Mouse (Mus musculus): ENCODE results near the gene Unk. TPM values are rescaled to one million over a fixed set of nuclear protein-coding genes. Genes with fewer than 3 reads are reported as not detected.

Gene Unk
- polyA plus RNA-seq, 1 experiment from 2014 or later = 8.3 TPM

GRCm38 (mm10) chr11:116061641-116062415 lies 31.7 kb downstream of the Unk start:
- Histone ChIP-seq H3K9ac (ENCODE audit: low read length) (no peak overlapping the region), H3K27ac (replicated peaks) (no peak overlapping the region), H3K4me3 (ENCODE audit: low read depth, low read length) (no peak overlapping the region), H3K9me3 (ENCODE audit: control insufficient read depth, low read length) (no peaks in the 10 kb centered on the region), H3K4me2 (replicated peaks; ENCODE audit: low read depth) (no peak overlapping the region), H3K27me3 (ENCODE audit: control insufficient read depth, insufficient read depth, low read length) (no peaks in the 10 kb centered on the region), H3K36me3 (ENCODE audit: control insufficient read depth, insufficient read depth, low read length) (peaks cover 24% of the 10 kb centered on the region), H3K4me1 (replicated peaks; ENCODE audit: control insufficient read depth, insufficient read depth) (no peaks in the 10 kb centered on the region)
- WGBS = 88% methylated on average over 13 of the region's 13 CpGs
- ATAC-seq (ENCODE audit: low FRiP score, low TSS enrichment) (no peak), DNase-seq (ENCODE audit: low spot score) (no peak)
- TF ChIP-seq EP300 (optimal IDR thresholded peaks at IDR 0.05) (no peak), CTCF (IDR thresholded peaks at IDR 0.05; ENCODE audit: low read depth) (no peak)

- Histone ChIP-seq H3K9ac (ENCODE audit: low read length) (no peak overlapping the region), H3K4me3 (ENCODE audit: low read depth, low read length) (no peak overlapping the region), H3K27me3 (ENCODE audit: control insufficient read depth, insufficient read depth, low read length) (no peaks in the 10 kb centered on the region), H3K27ac (replicated peaks) (no peak overlapping the region), H3K36me3 (ENCODE audit: control insufficient read depth, insufficient read depth, low read length) (peaks cover 23% of the 10 kb centered on the region), H3K4me1 (replicated peaks; ENCODE audit: control insufficient read depth, insufficient read depth) (no peaks in the 10 kb centered on the region), H3K4me2 (replicated peaks; ENCODE audit: low read depth) (no peak overlapping the region), H3K9me3 (ENCODE audit: control insufficient read depth, low read length) (no peaks in the 10 kb centered on the region)
- WGBS = 60% methylated on average over 8 of the region's 8 CpGs
- no peak for TF ChIP-seq CTCF (IDR thresholded peaks at IDR 0.05; ENCODE audit: low read depth)
- no peak for TF ChIP-seq EP300 (optimal IDR thresholded peaks at IDR 0.05)
- no peak for DNase-seq (ENCODE audit: low spot score)
- no peak for ATAC-seq (ENCODE audit: low FRiP score, low TSS enrichment)
These were observed 32.4 kb downstream of the Unk start for GRCm38 (mm10) chr11:116062521-116062920.

DNA sequence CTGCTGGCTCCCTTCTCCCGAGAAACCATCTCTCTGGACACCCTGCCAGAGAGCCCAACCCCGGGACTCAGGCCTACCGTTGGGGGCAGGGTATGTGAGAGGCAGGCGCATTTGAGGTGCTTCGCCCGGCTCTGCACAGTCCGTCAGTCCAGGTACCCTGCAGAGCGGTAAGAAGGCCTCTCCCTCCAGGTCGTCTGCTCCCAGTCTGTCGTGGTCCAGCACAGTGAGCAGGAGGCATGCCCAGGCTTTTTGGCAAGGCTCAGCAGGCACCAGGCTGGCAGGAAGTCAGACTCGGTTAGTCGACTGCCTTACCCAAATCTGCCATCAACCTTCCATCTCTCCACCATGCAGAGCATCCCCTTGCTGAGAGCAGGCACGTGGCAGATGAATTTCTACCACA lies 33.4 kb downstream of the Unk start:
- Histone ChIP-seq H3K27me3 (ENCODE audit: control insufficient read depth, insufficient read depth, low read length) (no peaks in the 10 kb centered on the region), H3K4me2 (replicated peaks; ENCODE audit: low read depth) (no peak overlapping the region), H3K9me3 (ENCODE audit: control insufficient read depth, low read length) (no peaks in the 10 kb centered on the region), H3K36me3 (ENCODE audit: control insufficient read depth, insufficient read depth, low read length) (peaks cover 14% of the 10 kb centered on the region), H3K4me1 (replicated peaks; ENCODE audit: control insufficient read depth, insufficient read depth) (no peaks in the 10 kb centered on the region), H3K9ac (ENCODE audit: low read length) (no peak overlapping the region), H3K4me3 (ENCODE audit: low read depth, low read length) (no peak overlapping the region), H3K27ac (replicated peaks) (no peak overlapping the region)
- no peak for DNase-seq (ENCODE audit: low spot score)
- TF ChIP-seq CTCF (IDR thresholded peaks at IDR 0.05; ENCODE audit: low read depth) (no peak), EP300 (optimal IDR thresholded peaks at IDR 0.05) (no peak)
- no peak for ATAC-seq (ENCODE audit: low FRiP score, low TSS enrichment)
- 63% methylated on average over 13 of the region's 13 CpGs for WGBS

GRCm38 (mm10) chr11:116064187-116064867 lies 34.2 kb downstream of the Unk start:
- H3K4me1 ChIP-seq (replicated peaks; ENCODE audit: control insufficient read depth, insufficient read depth) = no peaks in the 10 kb centered on the region
- no peak for TF ChIP-seq EP300 (optimal IDR thresholded peaks at IDR 0.05)
- no peak for TF ChIP-seq CTCF (IDR thresholded peaks at IDR 0.05; ENCODE audit: low read depth)
- H3K4me3 ChIP-seq (ENCODE audit: low read depth, low read length) = no peak overlapping the region
- WGBS = 72% methylated on average over 23 of the region's 23 CpGs
- H3K4me2 ChIP-seq (replicated peaks; ENCODE audit: low read depth) = no peak overlapping the region
- no peak overlapping the region for H3K9ac ChIP-seq (ENCODE audit: low read length)
- H3K27me3 ChIP-seq (ENCODE audit: control insufficient read depth, insufficient read depth, low read length) = no peaks in the 10 kb centered on the region
- H3K9me3 ChIP-seq (ENCODE audit: control insufficient read depth, low read length) = no peaks in the 10 kb centered on the region
- no peak for DNase-seq (ENCODE audit: low spot score)
- no peak overlapping the region for H3K27ac ChIP-seq (replicated peaks)
- peaks cover 7% of the 10 kb centered on the region for H3K36me3 ChIP-seq (ENCODE audit: control insufficient read depth, insufficient read depth, low read length)
- ATAC-seq (ENCODE audit: low FRiP score, low TSS enrichment) = no peak

DNA sequence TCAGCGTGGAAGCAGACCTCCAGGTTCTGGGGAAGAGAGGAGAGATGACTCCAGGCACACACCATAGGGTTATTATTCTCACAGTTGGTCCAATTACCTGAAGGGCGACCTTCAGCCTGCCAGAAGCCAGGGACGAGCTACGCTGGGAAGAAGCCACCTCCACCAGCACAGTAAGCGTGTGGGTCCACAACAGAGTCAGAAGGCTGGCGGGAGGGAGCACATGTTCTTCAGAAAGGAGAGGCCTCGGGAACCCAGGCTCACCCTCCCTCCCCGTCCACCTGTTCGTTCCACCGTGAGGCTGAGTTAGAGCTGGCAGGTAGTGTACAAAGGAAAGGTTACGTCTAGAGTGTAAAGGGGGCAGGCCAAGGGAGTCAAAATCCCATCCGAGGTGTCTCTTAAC lies 35.2 kb downstream of the Unk start:
- ATAC-seq (ENCODE audit: low FRiP score, low TSS enrichment) = no peak

DNA sequence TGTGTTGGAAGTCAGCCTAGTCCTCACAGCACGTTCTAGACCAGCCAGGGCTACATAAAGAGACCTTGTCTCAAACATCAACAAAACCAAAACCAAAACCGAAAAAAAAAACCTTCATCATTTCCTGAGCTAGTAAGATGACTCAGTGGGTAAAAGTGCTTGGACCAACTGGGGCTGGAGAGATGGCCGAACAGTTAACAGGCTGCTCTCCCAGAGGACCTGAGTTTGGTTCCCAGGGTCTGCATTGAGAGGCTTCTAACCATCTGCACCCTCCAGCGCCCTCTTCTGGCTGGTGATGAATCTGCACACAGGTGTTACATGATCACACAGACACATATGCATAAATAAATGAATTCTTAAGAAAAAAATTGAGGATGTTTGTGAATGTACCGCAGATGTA lies 41.4 kb downstream of the Unk start:
- H3K4me3 ChIP-seq (ENCODE audit: low read depth, low read length) = no peak overlapping the region
- no peak overlapping the region for H3K9ac ChIP-seq (ENCODE audit: low read length)
- H3K9me3 ChIP-seq (ENCODE audit: control insufficient read depth, low read length) = no peaks in the 10 kb centered on the region
- H3K36me3 ChIP-seq (ENCODE audit: control insufficient read depth, insufficient read depth, low read length) = no peaks in the 10 kb centered on the region
- H3K4me2 ChIP-seq (replicated peaks; ENCODE audit: low read depth) = no peak overlapping the region
- H3K4me1 ChIP-seq (replicated peaks; ENCODE audit: control insufficient read depth, insufficient read depth) = no peaks in the 10 kb centered on the region
- WGBS = 55% methylated on average over 5 of the region's 5 CpGs
- DNase-seq (ENCODE audit: low spot score) (no peak), ATAC-seq (ENCODE audit: low FRiP score, low TSS enrichment) (no peak)
- no peak overlapping the region for H3K27ac ChIP-seq (replicated peaks)
- H3K27me3 ChIP-seq (ENCODE audit: control insufficient read depth, insufficient read depth, low read length) = no peaks in the 10 kb centered on the region
- TF ChIP-seq EP300 (optimal IDR thresholded peaks at IDR 0.05) (no peak), CTCF (IDR thresholded peaks at IDR 0.05; ENCODE audit: low read depth) (peak; percentile 55)

More for the DNA sequence above, 35.2 kb downstream of the Unk start:
- H3K27me3 ChIP-seq (ENCODE audit: control insufficient read depth, insufficient read depth, low read length) = no peaks in the 10 kb centered on the region
- WGBS = 79% methylated on average over 12 of the region's 12 CpGs
- H3K27ac ChIP-seq (replicated peaks) = no peak overlapping the region
- H3K9ac ChIP-seq (ENCODE audit: low read length) = no peak overlapping the region
- no peak for TF ChIP-seq EP300 (optimal IDR thresholded peaks at IDR 0.05)
- no peak for TF ChIP-seq CTCF (IDR thresholded peaks at IDR 0.05; ENCODE audit: low read depth)
- no peak for DNase-seq (ENCODE audit: low spot score)
- peaks cover 3% of the 10 kb centered on the region; the same call in 1 of the 2 replicates for H3K36me3 ChIP-seq (ENCODE audit: control insufficient read depth, insufficient read depth, low read length)
- H3K4me1 ChIP-seq (replicated peaks; ENCODE audit: control insufficient read depth, insufficient read depth) = no peaks in the 10 kb centered on the region
- no peak overlapping the region for H3K4me2 ChIP-seq (replicated peaks; ENCODE audit: low read depth)
- no peaks in the 10 kb centered on the region for H3K9me3 ChIP-seq (ENCODE audit: control insufficient read depth, low read length)
- no peak overlapping the region for H3K4me3 ChIP-seq (ENCODE audit: low read depth, low read length)

All from stomach, postnatal 0 days (tissue).